Mouse (Mus musculus) ovary, adult 18-20 months (tissue): ENCODE results near the gene Gchfr.

ENCODE experiments used
- DNase-seq: peaks from one replicate; pipeline ENCODE4 v3.0.0; 2022; ENCODE audit warnings: low spot score, mixed read lengths

The Gchfr gene

GRCm38 (mm10) chr2:119173991-119174651 is 6.5 kb downstream of the Gchfr start, which contains the start of gene Gm14137:
Gm14137 (plus strand) TSS chr2:119174509.
- DNase-seq, result no peak

- DNase-seq, result no peak
Measured at GRCm38 (mm10) chr2:119174866-119175265, 7.3 kb downstream of the Gchfr start.

- DNase-seq, result no peak
Measured at GRCm38 (mm10) chr2:119175614-119176013, 8.0 kb downstream of the Gchfr start.

- DNase-seq, result no peak
Measured at GRCm38 (mm10) chr2:119176761-119177160, 9.2 kb downstream of the Gchfr start.

GRCm38 (mm10) chr2:119177384-119177939 is 9.9 kb downstream of the Gchfr start:
- DNase-seq, result no peak

- no peak for DNase-seq
Measured at GRCm38 (mm10) chr2:119182914-119183313, 15.3 kb downstream of the Gchfr start.

- peak; percentile 45 for DNase-seq
Measured at GRCm38 (mm10) chr2:119189029-119189710, 21.6 kb downstream of the Gchfr start.

GRCm38 (mm10) chr2:119190969-119191368 is 23.4 kb downstream of the Gchfr start:
- no peak for DNase-seq

GRCm38 (mm10) chr2:119194140-119194539 is 26.6 kb downstream of the Gchfr start:
- DNase-seq, result no peak

- DNase-seq, result no peak
Measured at GRCm38 (mm10) chr2:119196316-119197108, 28.9 kb downstream of the Gchfr start.

GRCm38 (mm10) chr2:119197493-119197892 is 29.9 kb downstream of the Gchfr start:
- DNase-seq, result no peak

GRCm38 (mm10) chr2:119198049-119198448 is 30.5 kb downstream of the Gchfr start:
- no peak for DNase-seq

- DNase-seq, result no peak
Measured at GRCm38 (mm10) chr2:119198934-119199333, 31.4 kb downstream of the Gchfr start.

GRCm38 (mm10) chr2:119202914-119203453 is 35.4 kb downstream of the Gchfr start:
- no peak for DNase-seq

- no peak for DNase-seq
Measured at GRCm38 (mm10) chr2:119203871-119204460, 36.4 kb downstream of the Gchfr start.

- no peak for DNase-seq
Measured at GRCm38 (mm10) chr2:119207961-119208343, 40.4 kb downstream of the Gchfr start.

- peak; percentile 92 for DNase-seq
Measured at GRCm38 (mm10) chr2:119208344-119209175, 41.0 kb downstream of the Gchfr start, which contains the start of the genes Zfyve19 and Dnajc17. Zfyve19 (plus strand) TSS chr2:119208617. Dnajc17 (minus strand) TSS chr2:119208795.

- no peak for DNase-seq
Measured at GRCm38 (mm10) chr2:119209176-119209507, 41.6 kb downstream of the Gchfr start.
